15 mouse cellular contexts compared by ENCODE assay signal in the genomic region with DNA sequence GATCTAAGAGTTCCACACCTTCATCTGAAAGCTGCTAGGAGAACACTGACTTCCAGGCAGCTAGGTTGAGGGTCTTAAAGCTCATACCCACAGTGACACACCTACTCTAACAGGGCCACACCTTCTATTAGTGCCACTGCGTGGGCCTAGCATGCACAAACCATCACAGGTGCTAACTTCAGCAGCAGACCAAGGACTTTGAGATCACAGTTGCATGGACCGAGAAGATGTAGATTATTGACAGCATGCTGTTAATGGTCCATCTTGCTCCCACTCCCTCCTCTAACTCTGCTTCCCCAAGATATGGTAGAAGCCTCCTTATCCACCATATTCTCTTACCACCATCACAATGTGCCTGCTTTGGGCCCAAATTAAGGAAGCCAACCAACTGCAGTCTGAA.
"Had no signal": no experiment of that assay in that cellular context is flagged by ENCODE, and none has a peak within 500 bp of the region (broad histone marks: within the 10 kb centered on the region; RNA-seq: fewer than 3 reads in every experiment).

No protein-coding gene starts in this region.

- H3K27me3 ChIP-seq: megakaryocyte, embryonic 14.5 days; midbrain, embryonic 13.5 days; midbrain, embryonic 15.5 days; neural tube, embryonic 12.5 days; stomach, embryonic 15.5 days had no signal

- H3K36me3 ChIP-seq: midbrain, embryonic 13.5 days; midbrain, embryonic 15.5 days; neural tube, embryonic 12.5 days; stomach, embryonic 15.5 days had no signal

- H3K9me3 ChIP-seq: megakaryocyte, embryonic 14.5 days; midbrain, embryonic 13.5 days; midbrain, embryonic 15.5 days; neural tube, embryonic 12.5 days; stomach, embryonic 15.5 days had no signal

- ATAC-seq: midbrain, embryonic 13.5 days; midbrain, embryonic 15.5 days had no signal

- H3K27ac ChIP-seq: macrophage; midbrain, embryonic 13.5 days; midbrain, embryonic 15.5 days; neural tube, embryonic 12.5 days; stomach, embryonic 15.5 days had no signal

- H3K4me3 ChIP-seq: megakaryocyte, embryonic 14.5 days; midbrain, embryonic 13.5 days; midbrain, embryonic 15.5 days; neural tube, embryonic 12.5 days; stomach, embryonic 15.5 days had no signal

- H3K9ac ChIP-seq: lung, embryonic 14.5 days; midbrain, embryonic 13.5 days; midbrain, embryonic 15.5 days; neural tube, embryonic 12.5 days; stomach, embryonic 15.5 days had no signal

- H3K4me2 ChIP-seq: lung, embryonic 14.5 days; midbrain, embryonic 11.5 days; midbrain, embryonic 13.5 days; midbrain, embryonic 15.5 days; neural tube, embryonic 12.5 days; stomach, embryonic 15.5 days had no signal

- DNase-seq: lung, adult 18-20 months; lung, embryonic 14.5 days; lung, postnatal 10 days; lung, postnatal 36 days; right cerebral cortex, postnatal 14 days; thymus, adult 18-20 months; thymus, postnatal 14 days; thymus, postnatal 36 days had no signal

- H3K4me1 ChIP-seq: midbrain, embryonic 13.5 days; midbrain, embryonic 15.5 days; neural tube, embryonic 12.5 days; stomach, embryonic 15.5 days had no signal
